10 mouse cellular contexts compared by ENCODE assay signal in genomic region chr5:107873886-107874302, GRCm38 (mm10). TPM values are rescaled to one million over a fixed set of nuclear protein-coding genes. Genes with fewer than 3 reads are reported as not detected.
DNase-seq lines count a peak whose midpoint lies in the region; ATAC-seq lines count a peak whose summit lies in the region.
"Had no signal": no experiment of that assay in that cellular context is flagged by ENCODE, and none has a peak within 500 bp of the region (broad histone marks: within the 10 kb centered on the region; RNA-seq: fewer than 3 reads in every experiment).

No protein-coding gene starts in this region.

- H3K4me3 ChIP-seq in embryonic facial prominence, embryonic 14.5 days (ENCODE audit: low read depth, low read length), result no peak overlapping the region
- H3K4me3 ChIP-seq in embryonic facial prominence, embryonic 10.5 days, result no peak overlapping the region
- no peak overlapping the region for H3K4me3 ChIP-seq in intestine, embryonic 15.5 days (replicated peaks)
- H3K4me3 ChIP-seq in stomach, embryonic 16.5 days (replicated peaks; ENCODE audit: low read length), result 0 out of 2 replicates have a peak overlapping the region, but pooled peaks have one; percentile 4
- H3K4me3 ChIP-seq in midbrain, embryonic 10.5 days, result no peak overlapping the region
- H3K4me3 ChIP-seq: embryonic facial prominence, embryonic 12.5 days had no signal

- WGBS in embryonic facial prominence, embryonic 14.5 days, result 72% methylated on average over 7 of the region's 7 CpGs
- WGBS in embryonic facial prominence, embryonic 10.5 days, result 75% methylated on average over 7 of the region's 7 CpGs
- 46% methylated on average over 7 of the region's 7 CpGs for WGBS in intestine, embryonic 15.5 days
- WGBS in stomach, embryonic 16.5 days, result 60% methylated on average over 7 of the region's 7 CpGs
- WGBS in midbrain, embryonic 10.5 days, result 80% methylated on average over 7 of the region's 7 CpGs

- peak; percentile 29 for DNase-seq in embryonic facial prominence, embryonic 14.5 days (ENCODE audit: low spot score)
- DNase-seq in embryonic facial prominence, embryonic 10.5 days (ENCODE audit: low spot score), result no peak
- DNase-seq in right cerebral cortex, adult 18-20 months, result peak; percentile 24
- DNase-seq in right cerebral cortex, postnatal 36 days (ENCODE audit: low spot score in 2 of 2), result no peak
- DNase-seq in lung, postnatal 14 days, result no peak
- no peak for DNase-seq in midbrain, embryonic 10.5 days (ENCODE audit: low spot score)

- H3K27me3 ChIP-seq in embryonic facial prominence, embryonic 14.5 days (replicated peaks; ENCODE audit: control insufficient read depth, insufficient read depth, low read length), result no peaks in the 10 kb centered on the region
- peaks cover 16% of the 10 kb centered on the region for H3K27me3 ChIP-seq in embryonic facial prominence, embryonic 10.5 days (replicated peaks; ENCODE audit: low read depth, poor library complexity, severe bottlenecking)
- no peaks in the 10 kb centered on the region for H3K27me3 ChIP-seq in intestine, embryonic 15.5 days (replicated peaks)
- no peaks in the 10 kb centered on the region for H3K27me3 ChIP-seq in stomach, embryonic 16.5 days (ENCODE audit: control insufficient read depth, insufficient read depth, low read length)
- peaks cover 18% of the 10 kb centered on the region for H3K27me3 ChIP-seq in midbrain, embryonic 10.5 days (ENCODE audit: low read depth, poor library complexity, severe bottlenecking)

- no peaks in the 10 kb centered on the region for H3K4me1 ChIP-seq in embryonic facial prominence, embryonic 14.5 days (ENCODE audit: control insufficient read depth, insufficient read depth, low read length)
- 0 out of 2 replicates have a peak, but pooled peaks cover 3% of the 10 kb centered on the region for H3K4me1 ChIP-seq in embryonic facial prominence, embryonic 10.5 days
- H3K4me1 ChIP-seq in intestine, embryonic 15.5 days (replicated peaks), result no peaks in the 10 kb centered on the region
- H3K4me1 ChIP-seq in stomach, embryonic 16.5 days (ENCODE audit: control insufficient read depth, insufficient read depth, low read length), result peaks cover 5% of the 10 kb centered on the region; the same call in 1 of the 2 replicates
- no peaks in the 10 kb centered on the region for H3K4me1 ChIP-seq in midbrain, embryonic 10.5 days
- H3K4me1 ChIP-seq: embryonic facial prominence, embryonic 12.5 days had no signal

- no peak overlapping the region; the same call in 1 of the 2 replicates for H3K27ac ChIP-seq in embryonic facial prominence, embryonic 14.5 days (replicated peaks; ENCODE audit: low read depth, low read length)
- H3K27ac ChIP-seq in embryonic facial prominence, embryonic 10.5 days (replicated peaks), result no peak overlapping the region
- H3K27ac ChIP-seq in intestine, embryonic 15.5 days, result peak overlapping the region; percentile 66
- peak overlapping the region; percentile 11 for H3K27ac ChIP-seq in stomach, embryonic 16.5 days (ENCODE audit: low read length)
- H3K27ac ChIP-seq in midbrain, embryonic 10.5 days (replicated peaks), result no peak overlapping the region
- H3K27ac ChIP-seq: embryonic facial prominence, embryonic 12.5 days; hindbrain, postnatal 0 days had no signal

- no peak for ATAC-seq in embryonic facial prominence, embryonic 14.5 days (ENCODE audit: low read depth)
- ATAC-seq in intestine, embryonic 15.5 days, result 0 out of 2 replicates have a peak, but pooled peaks have one; percentile 4
- ATAC-seq in stomach, embryonic 16.5 days (ENCODE audit: insufficient read depth, low FRiP score), result peak; percentile 28
- ATAC-seq: hindbrain, postnatal 0 days had no signal

- H3K36me3 ChIP-seq in embryonic facial prominence, embryonic 14.5 days (ENCODE audit: control insufficient read depth, insufficient read depth, low read length), result no peaks in the 10 kb centered on the region
- H3K36me3 ChIP-seq in embryonic facial prominence, embryonic 10.5 days (replicated peaks), result no peaks in the 10 kb centered on the region
- H3K36me3 ChIP-seq in intestine, embryonic 15.5 days, result no peaks in the 10 kb centered on the region
- no peaks in the 10 kb centered on the region for H3K36me3 ChIP-seq in stomach, embryonic 16.5 days (ENCODE audit: control insufficient read depth, insufficient read depth, low read length)
- H3K36me3 ChIP-seq in midbrain, embryonic 10.5 days, result no peaks in the 10 kb centered on the region
- H3K36me3 ChIP-seq: embryonic facial prominence, embryonic 12.5 days had no signal

- H3K9me3 ChIP-seq in embryonic facial prominence, embryonic 14.5 days (ENCODE audit: control insufficient read depth, low read length), result no peaks in the 10 kb centered on the region
- no peaks in the 10 kb centered on the region for H3K9me3 ChIP-seq in embryonic facial prominence, embryonic 10.5 days
- H3K9me3 ChIP-seq in intestine, embryonic 15.5 days, result no peaks in the 10 kb centered on the region
- no peaks in the 10 kb centered on the region for H3K9me3 ChIP-seq in stomach, embryonic 16.5 days (replicated peaks; ENCODE audit: control insufficient read depth, low read length)
- H3K9me3 ChIP-seq in midbrain, embryonic 10.5 days (replicated peaks), result no peaks in the 10 kb centered on the region
- H3K9me3 ChIP-seq: embryonic facial prominence, embryonic 12.5 days had no signal

- no peak overlapping the region for H3K4me2 ChIP-seq in embryonic facial prominence, embryonic 14.5 days (ENCODE audit: low read depth, low read length)
- H3K4me2 ChIP-seq in intestine, embryonic 15.5 days (replicated peaks), result 0 out of 2 replicates have a peak overlapping the region, but pooled peaks have one; percentile 11
- H3K4me2 ChIP-seq in stomach, embryonic 16.5 days (ENCODE audit: low read depth, low read length), result peak overlapping the region; percentile 17; the same call in 1 of the 2 replicates
- H3K4me2 ChIP-seq: embryonic facial prominence, embryonic 12.5 days had no signal

- H3K9ac ChIP-seq in embryonic facial prominence, embryonic 14.5 days (ENCODE audit: low read depth, low read length), result no peak overlapping the region
- H3K9ac ChIP-seq in intestine, embryonic 15.5 days, result no peak overlapping the region
- H3K9ac ChIP-seq in stomach, embryonic 16.5 days (ENCODE audit: low read length), result peak overlapping the region; percentile 32; the same call in 1 of the 2 replicates
- H3K9ac ChIP-seq: embryonic facial prominence, embryonic 12.5 days had no signal

RNA-seq across cellular contexts. Expression of gene Evi5, which starts 1.0 kb away (rescaled TPM):
- 56.1 and 58.5 TPM in 2 replicates for polyA plus RNA-seq in embryonic facial prominence, embryonic 14.5 days (2014; fragmentation: Nextera tagmentation; extraction: Ambion mirVana)
- 55.7 and 56.5 TPM in 2 replicates for polyA plus RNA-seq in embryonic facial prominence, embryonic 10.5 days (2016; fragmentation: Nextera tagmentation; extraction: Ambion mirVana)
- polyA plus RNA-seq in intestine, embryonic 15.5 days (2015; fragmentation: Nextera tagmentation; extraction: Ambion mirVana), result 60.1 and 66.3 TPM in 2 replicates
- 53.5 and 55.2 TPM in 2 replicates for polyA plus RNA-seq in stomach, embryonic 16.5 days (2015; fragmentation: Nextera tagmentation; extraction: Ambion mirVana)
- 42.3 and 45.0 TPM in 2 replicates for polyA plus RNA-seq in midbrain, embryonic 10.5 days (2016; fragmentation: Nextera tagmentation; extraction: Ambion mirVana)

RNA-seq across cellular contexts. Expression of gene Rpl5, which starts 26.4 kb away (rescaled TPM):
- polyA plus RNA-seq in embryonic facial prominence, embryonic 14.5 days (2014; fragmentation: Nextera tagmentation; extraction: Ambion mirVana), result 58.1 and 63.8 TPM in 2 replicates
- 91.7 and 99.4 TPM in 2 replicates for polyA plus RNA-seq in embryonic facial prominence, embryonic 10.5 days (2016; fragmentation: Nextera tagmentation; extraction: Ambion mirVana)
- 75.2 and 78.0 TPM in 2 replicates for polyA plus RNA-seq in intestine, embryonic 15.5 days (2015; fragmentation: Nextera tagmentation; extraction: Ambion mirVana)
- 60.0 and 63.3 TPM in 2 replicates for polyA plus RNA-seq in stomach, embryonic 16.5 days (2015; fragmentation: Nextera tagmentation; extraction: Ambion mirVana)
- polyA plus RNA-seq in midbrain, embryonic 10.5 days (2016; fragmentation: Nextera tagmentation; extraction: Ambion mirVana), result 79.8 and 89.8 TPM in 2 replicates

RNA-seq across cellular contexts. Expression of gene Ube2d2b, which starts 44.0 kb away (rescaled TPM):
- polyA plus RNA-seq in embryonic facial prominence, embryonic 14.5 days (2014; fragmentation: Nextera tagmentation; extraction: Ambion mirVana), result 0.47 TPM in 1 of 2 replicates, not detected in the other
- 0.29 and 0.42 TPM in 2 replicates for polyA plus RNA-seq in embryonic facial prominence, embryonic 10.5 days (2016; fragmentation: Nextera tagmentation; extraction: Ambion mirVana)
- polyA plus RNA-seq in intestine, embryonic 15.5 days (2015; fragmentation: Nextera tagmentation; extraction: Ambion mirVana), result 0.10 TPM in 1 of 2 replicates, not detected in the other
- polyA plus RNA-seq in stomach, embryonic 16.5 days (2015; fragmentation: Nextera tagmentation; extraction: Ambion mirVana), result 0.21 and 0.22 TPM in 2 replicates
- 0.12 and 0.17 TPM in 2 replicates for polyA plus RNA-seq in midbrain, embryonic 10.5 days (2016; fragmentation: Nextera tagmentation; extraction: Ambion mirVana)

Comparison
In these comparisons a context has a peak if more than half of its experiments do, and no peak if none do; other contexts are left out.
1. DNase-seq: peak in embryonic facial prominence, embryonic 14.5 days (single experiment) and right cerebral cortex, adult 18-20 months (single experiment); none in embryonic facial prominence, embryonic 10.5 days (single experiment), right cerebral cortex, postnatal 36 days (0 of 2), lung, postnatal 14 days (single experiment) and midbrain, embryonic 10.5 days (single experiment).
2. H3K27ac ChIP-seq: peak in intestine, embryonic 15.5 days (single experiment) and stomach, embryonic 16.5 days (single experiment); none in embryonic facial prominence, embryonic 14.5 days (single experiment), embryonic facial prominence, embryonic 10.5 days (single experiment) and midbrain, embryonic 10.5 days (single experiment).